Mouse (Mus musculus) c-Kit-positive CD71-negative TER-119-negative erythroid progenitor cells, embryonic 14.5 days (primary cell): ENCODE data around the gene Gm4969.

Experiments used
- DNase-seq: peaks from one replicate; pipeline ENCODE4 v3.0.0-alpha.2; 2013; ENCODE audit warnings: low read depth

Gm4969 gene

GRCm38 (mm10) chr7:19136673-19137334, 18.6 kb upstream of the Gm4969 start:
- DNase-seq = no peak

- DNase-seq = no peak
Observed at GRCm38 (mm10) chr7:19136168-19136567, 18.0 kb upstream of the Gm4969 start.

DNA sequence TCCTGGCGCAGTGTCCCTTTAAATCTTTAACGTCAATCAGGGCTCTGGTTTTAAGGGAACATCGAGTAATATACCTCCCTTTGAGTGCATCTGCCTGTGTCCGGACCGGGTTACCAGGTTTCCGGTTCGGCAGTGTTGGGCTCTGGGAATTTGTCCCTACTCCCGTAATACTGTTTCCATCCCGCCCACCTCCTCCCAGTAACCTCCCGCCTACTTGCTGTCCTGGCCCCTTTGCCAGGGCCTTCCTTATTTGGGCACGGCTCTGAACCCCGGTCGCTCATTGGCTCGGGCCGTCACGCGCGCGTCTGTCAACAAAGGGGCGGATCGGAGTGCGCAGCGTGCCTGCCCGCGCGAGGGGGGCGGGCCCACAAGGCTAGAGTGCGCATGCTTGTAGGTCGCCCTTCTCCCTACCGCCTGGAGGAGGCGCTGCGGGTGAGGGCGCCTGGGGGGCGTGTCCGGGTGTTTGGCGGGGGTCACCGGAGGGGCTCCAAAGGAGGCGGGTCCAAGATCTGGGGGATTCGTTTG, 13.2 kb upstream of the Gm4969 start:
- peak; percentile 85 for DNase-seq

DNA sequence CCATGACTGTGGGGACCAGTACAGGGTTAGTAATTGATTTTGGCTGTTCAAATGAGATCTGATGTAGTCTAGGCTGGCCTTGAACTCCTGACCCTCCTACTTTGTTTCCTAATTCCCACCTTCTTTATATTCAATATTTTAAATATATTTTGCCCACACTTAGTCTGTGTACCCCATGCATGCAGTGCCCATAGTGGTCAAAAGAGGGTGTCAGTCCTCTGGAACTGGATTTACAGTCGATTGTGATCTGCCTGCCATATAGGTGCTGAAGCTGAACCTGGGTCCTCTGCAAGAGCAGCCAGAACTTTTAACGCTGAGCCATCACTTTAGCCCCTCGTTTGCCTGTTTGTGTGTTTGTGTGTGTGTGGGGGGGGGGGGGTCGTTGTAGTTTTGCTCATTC, 12.5 kb upstream of the Gm4969 start:
- DNase-seq = no peak

GRCm38 (mm10) chr7:19129396-19129795, 11.2 kb upstream of the Gm4969 start:
- no peak for DNase-seq

GRCm38 (mm10) chr7:19127744-19128143, 9.6 kb upstream of the Gm4969 start:
- DNase-seq = no peak

DNA sequence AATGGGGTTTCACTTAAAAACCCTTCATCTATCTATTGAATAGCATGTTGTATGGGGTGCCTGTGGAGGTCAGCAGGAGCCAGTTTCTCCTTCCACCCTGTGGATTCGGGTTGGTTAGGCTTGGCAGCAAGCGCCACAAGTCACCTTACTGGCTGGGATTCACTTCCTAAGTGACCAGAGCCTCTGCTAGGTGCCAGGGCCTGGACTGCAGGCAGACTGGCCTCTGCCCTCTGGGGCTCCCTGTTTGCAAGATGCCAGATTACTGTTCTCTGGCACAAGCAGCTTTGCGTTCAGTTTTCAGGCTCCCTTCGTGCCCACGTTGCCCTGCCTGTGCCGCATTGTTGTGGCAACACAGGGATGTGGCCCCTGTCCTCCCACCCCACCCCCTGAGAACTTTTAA, 6.5 kb upstream of the Gm4969 start:
- no peak for DNase-seq

DNA sequence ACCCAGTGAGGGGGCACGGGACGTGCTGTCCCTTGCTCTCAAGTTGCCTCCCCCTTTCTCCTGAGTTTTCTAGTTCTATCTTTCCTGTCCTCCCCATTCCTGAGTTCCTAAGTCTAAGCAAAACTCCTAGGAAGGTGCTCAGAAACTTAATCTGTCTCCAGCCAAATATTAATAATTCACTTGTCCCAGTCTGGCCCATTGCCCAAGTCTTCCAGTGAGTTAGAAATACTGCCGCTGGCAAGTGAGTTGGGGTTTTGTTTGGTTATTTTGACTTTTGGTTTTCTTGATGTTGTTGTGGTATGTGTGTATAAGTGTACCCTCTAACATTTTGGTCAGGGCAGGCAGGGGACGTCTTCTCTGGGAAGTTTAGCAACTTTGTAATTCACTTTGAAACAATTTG, 3.5 kb upstream of the Gm4969 start:
- no peak for DNase-seq

DNA sequence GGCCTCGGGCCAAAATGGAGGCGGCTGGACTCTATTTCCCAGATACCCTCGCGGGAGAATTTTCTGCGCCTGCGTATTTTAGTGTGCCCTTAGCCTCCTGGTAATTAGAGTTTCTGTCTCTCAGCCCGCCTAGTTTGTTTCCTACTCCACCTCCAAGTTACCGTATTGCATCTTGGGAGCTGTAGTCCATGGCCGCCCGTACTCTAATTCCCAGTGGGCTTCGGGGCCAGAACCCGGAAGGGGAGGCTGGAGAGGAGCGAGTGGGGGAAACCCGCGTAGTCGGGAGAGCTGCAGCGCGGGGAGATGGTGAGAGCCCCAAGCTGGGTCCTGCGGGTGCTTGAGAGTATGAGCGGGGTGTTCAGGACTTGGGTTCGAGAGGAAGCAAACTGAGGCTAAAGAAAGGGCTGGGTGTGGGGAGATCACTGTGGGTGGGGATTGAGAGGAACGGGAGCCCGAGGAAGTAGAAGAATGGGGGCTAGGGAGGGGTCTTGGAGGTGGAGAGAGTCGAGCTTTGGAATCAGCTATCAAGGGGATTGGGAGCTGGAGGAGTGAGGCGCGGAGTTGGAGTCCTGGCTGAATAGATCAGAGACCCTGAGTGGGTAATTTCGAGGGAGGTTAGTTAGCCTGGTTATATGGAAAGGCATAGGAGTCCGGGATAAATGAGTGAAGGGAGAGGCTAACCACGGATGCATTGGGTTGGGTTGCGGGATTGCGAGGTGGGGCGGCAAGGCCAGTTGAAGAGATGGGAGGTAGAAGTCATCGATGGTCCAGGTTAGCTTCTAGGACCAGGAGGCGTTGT, 1.7 kb upstream of the Gm4969 start, which contains the start of gene Fbxo46:
Fbxo46 (plus strand) TSS at position 229 of the 799 bp plus-strand sequence.
- peak; percentile 97 for DNase-seq

DNA sequence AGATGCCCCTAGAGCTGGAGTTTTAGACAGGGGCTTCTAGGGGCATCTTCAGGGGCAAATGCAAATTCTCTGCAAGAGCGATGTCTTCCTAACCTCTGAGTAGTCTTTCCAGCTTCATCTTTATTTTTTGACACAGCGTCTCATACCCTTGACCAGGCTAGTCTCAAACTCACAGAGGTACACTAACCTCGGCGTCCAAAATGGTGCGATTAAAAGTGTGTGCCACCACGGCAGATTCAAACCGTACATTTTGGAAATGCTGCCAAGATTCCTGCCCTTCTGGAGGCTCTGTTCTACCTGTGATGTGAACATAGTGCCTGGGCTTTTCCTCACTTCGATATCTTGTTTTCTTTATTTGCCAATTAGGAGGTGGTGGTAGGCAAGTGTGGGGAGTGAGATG, 915 bp upstream of the Gm4969 start:
- no peak for DNase-seq

- no peak for DNase-seq
Observed at GRCm38 (mm10) chr7:19109565-19109964, 8.6 kb downstream of the Gm4969 start.

DNA sequence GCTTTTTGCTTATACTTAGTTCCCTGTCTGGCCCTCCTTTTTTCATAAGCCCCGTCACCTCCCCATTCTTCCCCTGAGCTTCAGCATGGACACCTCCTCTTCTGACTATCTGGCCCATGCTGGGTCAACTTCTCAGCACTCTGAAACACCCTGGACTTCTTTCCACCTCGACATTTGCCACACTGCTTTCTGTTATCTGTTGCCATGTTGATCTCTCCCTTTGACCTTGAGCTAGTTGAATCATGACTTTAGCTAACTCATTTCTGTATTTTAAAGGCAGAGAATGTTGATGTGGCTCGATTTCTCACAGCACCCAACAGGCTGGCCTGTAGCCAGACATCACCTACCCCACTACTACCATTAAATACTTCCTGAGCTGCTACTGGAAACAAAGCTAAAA, 10.7 kb downstream of the Gm4969 start:
- DNase-seq = no peak

GRCm38 (mm10) chr7:19104486-19104885, 13.7 kb downstream of the Gm4969 start:
- no peak for DNase-seq

DNA sequence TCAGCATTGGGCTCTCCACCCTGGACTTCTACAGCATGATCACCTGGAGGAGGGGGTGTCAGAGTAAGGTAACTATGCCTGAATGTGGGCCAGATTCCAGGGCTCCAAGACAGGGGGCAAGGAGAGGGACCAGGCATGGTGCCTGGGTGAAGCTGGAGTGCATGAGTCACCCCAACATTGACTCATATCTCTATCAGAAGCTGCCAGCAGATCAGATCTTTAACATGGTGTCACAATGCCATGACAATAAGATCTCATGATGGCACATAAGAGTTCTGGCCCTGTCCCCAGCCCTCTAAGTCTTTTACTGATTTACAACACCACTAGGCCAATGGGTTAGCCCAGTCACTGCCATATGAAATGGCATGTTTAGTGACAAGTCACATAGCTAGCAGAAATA, 14.4 kb downstream of the Gm4969 start:
- DNase-seq = no peak

DNA sequence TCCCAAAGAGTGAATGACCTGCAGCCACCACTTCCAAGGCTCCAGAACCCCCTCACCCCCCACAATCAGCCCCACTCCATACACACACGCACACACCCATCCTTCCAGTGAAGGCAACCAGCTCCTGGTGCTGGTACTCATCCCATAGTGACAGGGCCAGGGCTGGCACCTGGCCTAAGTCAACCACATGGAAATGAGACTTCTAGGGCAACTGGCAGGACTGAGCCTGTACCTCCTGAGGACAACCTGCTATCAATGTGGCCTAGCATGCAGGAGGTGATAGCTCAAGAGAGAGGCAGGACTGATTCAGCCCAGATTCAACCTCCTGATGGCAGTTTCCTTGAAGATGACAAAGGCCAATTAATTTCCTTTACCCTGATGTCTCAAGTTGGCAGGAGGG, 17.9 kb downstream of the Gm4969 start:
- no peak for DNase-seq

DNA sequence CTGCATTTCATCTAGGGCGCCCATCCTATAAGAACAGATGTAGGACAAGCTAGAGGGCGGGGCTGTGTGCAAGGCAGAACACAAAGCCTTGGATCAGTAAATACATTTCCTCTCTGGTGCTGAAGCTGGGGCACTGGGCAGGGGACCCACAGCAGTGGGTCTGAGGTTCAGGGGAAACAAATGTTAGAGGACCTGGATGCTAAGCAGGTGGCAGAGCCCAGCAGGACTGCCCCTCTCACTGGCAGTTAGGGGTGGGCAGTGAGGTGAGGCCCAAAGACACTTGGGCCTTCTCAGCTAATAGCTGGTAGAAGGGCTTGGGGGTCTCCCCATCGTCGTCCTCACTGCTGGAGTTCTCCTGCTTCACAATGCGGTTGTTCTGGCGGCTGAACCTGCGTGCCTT, 19.4 kb downstream of the Gm4969 start:
- no peak for DNase-seq

DNA sequence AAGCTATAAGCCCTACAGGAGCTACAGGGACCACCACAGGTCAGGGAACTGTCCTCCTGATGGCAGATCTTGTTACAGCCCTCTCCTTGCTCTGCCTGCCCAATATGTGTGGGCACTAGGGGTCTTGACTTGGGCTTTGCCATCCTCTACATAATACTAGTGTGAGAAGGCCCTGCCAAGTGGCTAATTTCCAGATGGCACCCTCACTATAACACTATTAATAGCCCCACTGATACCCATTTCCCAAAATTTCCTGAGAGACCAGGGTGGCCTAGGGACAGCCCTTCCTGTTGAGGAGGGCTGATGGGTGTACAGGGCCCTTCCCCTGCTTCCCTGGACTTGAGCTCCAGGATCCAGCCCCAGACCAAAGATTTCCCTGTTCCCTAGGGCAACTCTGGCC, 20.3 kb downstream of the Gm4969 start:
- DNase-seq = no peak

DNA sequence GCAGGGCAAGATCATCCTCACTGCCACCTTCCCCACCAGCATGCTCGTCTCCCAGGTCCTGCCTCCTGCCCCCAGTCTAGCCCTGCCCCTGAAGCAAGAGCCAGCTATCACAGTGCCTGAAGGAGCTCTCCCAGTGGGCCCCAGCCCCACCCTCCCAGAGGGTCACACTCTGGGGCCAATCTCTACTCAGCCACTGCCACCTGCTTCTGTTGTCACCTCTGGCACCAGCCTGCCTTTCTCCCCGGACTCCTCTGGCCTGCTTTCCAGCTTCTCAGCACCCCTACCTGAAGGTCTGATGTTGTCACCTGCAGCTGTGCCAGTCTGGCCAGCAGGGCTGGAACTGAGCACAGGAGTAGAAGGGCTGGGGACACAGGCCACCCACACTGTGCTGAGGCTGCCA, 21.0 kb downstream of the Gm4969 start:
- DNase-seq = no peak

GRCm38 (mm10) chr7:19096421-19096976, 21.7 kb downstream of the Gm4969 start:
- DNase-seq = no peak

- DNase-seq = no peak
Observed at GRCm38 (mm10) chr7:19095751-19096110, 22.4 kb downstream of the Gm4969 start.

GRCm38 (mm10) chr7:19094826-19095750, 23.1 kb downstream of the Gm4969 start:
- no peak for DNase-seq

DNA sequence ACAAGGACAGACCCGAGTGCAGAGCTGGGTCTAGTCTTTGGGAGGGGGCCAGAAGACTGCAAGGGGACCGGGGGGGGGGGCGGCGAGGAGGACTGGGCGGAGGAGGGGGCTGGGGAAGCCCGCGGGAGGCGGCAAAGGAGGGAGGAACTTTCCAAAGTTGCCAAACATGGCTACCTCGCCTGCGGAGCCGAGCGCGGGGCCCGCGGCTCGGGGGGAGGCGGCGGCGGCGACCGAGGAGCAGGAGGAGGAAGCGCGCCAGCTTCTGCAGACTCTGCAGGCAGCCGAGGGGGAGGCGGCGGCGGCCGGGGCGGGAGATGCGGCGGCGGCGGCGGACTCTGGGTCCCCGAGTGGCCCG, 23.7 kb downstream of the Gm4969 start, which contains the start of gene Six5:
Six5 (plus strand) TSS at position 124 of the 355 bp plus-strand sequence.
- no peak for DNase-seq
